Mouse (Mus musculus): ENCODE measurements around the gene Dgkd. TPM values are rescaled to one million over a fixed set of nuclear protein-coding genes. Genes with fewer than 3 reads are reported as not detected.

Gene Dgkd
- total and polyA plus RNA-seq, 3 experiments = 29.5 to 135 (median 39.5) TPM

DNA sequence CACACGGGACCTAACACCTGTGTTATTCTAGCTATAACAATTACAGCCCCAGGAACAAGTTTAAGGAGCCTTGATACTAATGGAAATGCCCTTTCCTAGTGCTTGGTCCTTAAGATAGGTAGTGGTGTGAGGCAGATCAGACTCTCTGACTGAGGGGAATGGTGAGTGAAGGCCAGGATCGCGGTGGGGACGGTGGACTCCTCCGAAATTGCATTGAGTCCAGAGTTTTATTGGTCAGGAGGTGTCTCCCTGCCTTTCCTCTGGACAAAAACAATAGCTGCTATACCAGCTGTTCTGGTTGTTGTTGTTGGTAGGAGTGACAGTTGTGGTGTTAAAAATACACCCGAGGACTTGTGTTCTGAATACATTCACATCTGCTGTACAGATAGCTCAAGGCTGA lies 1.3 kb downstream of the Dgkd start:
- H3K27ac ChIP-seq (ENCODE audit: control insufficient read depth, low read depth, low read length) = no peak overlapping the region
- H3K4me1 ChIP-seq (ENCODE audit: control insufficient read depth in 1 of 2, insufficient read depth in 2 of 2, low read length in 2 of 2) = peaks cover 16 to 23% of the 10 kb centered on the region in 2 experiments
- H3K4me3 ChIP-seq (ENCODE audit: control insufficient read depth in 1 of 2, insufficient read depth in 1 of 2, low read depth in 2 of 2, low read length in 2 of 2) = peak overlapping the region; percentile 81 to 100

DNA sequence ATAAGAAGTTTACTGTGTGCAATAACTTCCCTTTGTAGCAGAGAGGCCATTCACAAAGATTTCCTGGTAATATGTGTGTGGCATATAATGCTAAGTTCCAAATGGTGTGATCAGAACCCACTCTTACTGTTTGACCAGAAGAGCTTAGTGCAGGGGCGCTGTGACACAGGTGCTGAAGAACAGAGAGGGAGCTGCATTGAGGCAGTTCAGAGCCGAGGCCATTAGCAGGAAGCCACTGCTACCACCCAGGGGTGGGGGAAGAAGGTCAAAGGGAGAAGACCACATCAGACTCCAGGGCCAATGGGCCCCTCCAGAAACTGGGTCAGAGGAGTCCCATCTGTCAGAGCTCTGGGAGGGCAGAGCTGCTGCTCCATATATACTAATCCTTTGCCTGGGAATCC lies 1.8 kb downstream of the Dgkd start:
- Histone ChIP-seq H3K9ac (ENCODE audit: control insufficient read depth, low read depth, low read length, poor library complexity, severe bottlenecking) (peak overlapping the region; percentile 98), H3K27ac (ENCODE audit: control insufficient read depth, low read depth, low read length) (no peak overlapping the region), H3K79me2 (ENCODE audit: control insufficient read depth, insufficient read depth, low read length, poor library complexity) (peaks cover 53% of the 10 kb centered on the region), H3K4me3 (ENCODE audit: control insufficient read depth in 1 of 2, insufficient read depth in 1 of 2, low read depth in 2 of 2, low read length in 2 of 2) (peak overlapping the region; percentile 81 to 100), H3K27me3 (ENCODE audit: control insufficient read depth in 1 of 2, insufficient read depth in 2 of 2, low read length in 2 of 2) (no peaks in the 10 kb centered on the region), H3K36me3 (ENCODE audit: control insufficient read depth in 1 of 2, insufficient read depth in 2 of 2, low read length in 2 of 2) (peaks cover 0 to 17% of the 10 kb centered on the region in 2 experiments; a peak in 2 of 4 replicates), H3K9me3 (replicated peaks; ENCODE audit: insufficient read depth, low read length) (no peaks in the 10 kb centered on the region), H3K4me1 (ENCODE audit: control insufficient read depth in 1 of 2, insufficient read depth in 2 of 2, low read length in 2 of 2) (peaks cover 12 to 20% of the 10 kb centered on the region in 2 experiments)
- DNase-seq (ENCODE audit: low read depth, low spot score) = peak; percentile 58
- TF ChIP-seq ZC3H11A (IDR thresholded peaks at IDR 0.05; ENCODE audit: low read depth, low read length) (no peak), SMC3 (IDR thresholded peaks at IDR 0.05; ENCODE audit: low read depth, low read length) (no peak), UBTF (IDR thresholded peaks at IDR 0.05; ENCODE audit: borderline replicate concordance, insufficient read depth, low read depth, low read length) (no peak), CTCF (IDR thresholded peaks at IDR 0.05 in 2 of 3, conservative IDR thresholded peaks at IDR 0.05 in 1 of 3; ENCODE audit: control insufficient read depth in 1 of 3, insufficient read depth in 1 of 3, low read depth in 2 of 3, low read length in 3 of 3, poor library complexity in 1 of 3, severe bottlenecking in 1 of 3) (no peak; a peak in 1 of 6 replicates), POLR2AphosphoS5 (IDR thresholded peaks at IDR 0.05; ENCODE audit: borderline replicate concordance, low read depth, low read length) (no peak), MXI1 (IDR thresholded peaks at IDR 0.05; ENCODE audit: low read depth, low read length) (no peak), CHD1 (IDR thresholded peaks at IDR 0.05; ENCODE audit: low read depth, low read length) (no peak), SIN3A (IDR thresholded peaks at IDR 0.05; ENCODE audit: low read length) (no peak)

More for the DNA sequence above, 1.3 kb downstream of the Dgkd start:
- peaks cover 0 to 21% of the 10 kb centered on the region in 2 experiments; a peak in 2 of 4 replicates for H3K36me3 ChIP-seq (ENCODE audit: control insufficient read depth in 1 of 2, insufficient read depth in 2 of 2, low read length in 2 of 2)
- DNase-seq (ENCODE audit: low read depth, low spot score) = peak; percentile 50
- H3K27me3 ChIP-seq (ENCODE audit: control insufficient read depth in 1 of 2, insufficient read depth in 2 of 2, low read length in 2 of 2) = no peaks in the 10 kb centered on the region
- peak overlapping the region; percentile 98 for H3K9ac ChIP-seq (ENCODE audit: control insufficient read depth, low read depth, low read length, poor library complexity, severe bottlenecking)
- no peaks in the 10 kb centered on the region for H3K9me3 ChIP-seq (replicated peaks; ENCODE audit: insufficient read depth, low read length)
- TF ChIP-seq TBP (IDR thresholded peaks at IDR 0.05; ENCODE audit: low read depth, low read length) = no peak
- 0 out of 2 replicates have a peak, but pooled peaks have one; percentile 2 for TF ChIP-seq MXI1 (IDR thresholded peaks at IDR 0.05; ENCODE audit: low read depth, low read length)
- peaks cover 52% of the 10 kb centered on the region for H3K79me2 ChIP-seq (ENCODE audit: control insufficient read depth, insufficient read depth, low read length, poor library complexity)

DNA sequence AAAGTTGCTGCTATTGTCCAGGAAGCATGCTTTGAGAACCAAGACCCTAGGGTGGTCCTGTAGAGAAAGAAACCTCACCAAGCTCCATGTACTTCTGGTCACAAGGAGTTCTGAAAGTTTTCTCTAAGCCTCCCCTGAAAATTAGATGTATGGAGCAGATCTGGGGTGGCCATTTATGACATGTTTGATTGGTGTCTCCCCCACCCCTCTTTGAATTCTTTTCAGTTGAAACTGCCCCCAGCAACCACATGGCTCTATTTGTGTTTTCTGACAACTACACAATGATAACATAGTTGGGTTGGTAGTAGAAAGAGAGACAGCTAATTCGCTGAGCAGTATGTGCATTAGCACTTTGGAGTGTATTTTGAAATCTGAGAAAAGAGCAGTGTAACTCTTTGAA lies 2.4 kb downstream of the Dgkd start:
- peaks cover 10 to 20% of the 10 kb centered on the region in 2 experiments for H3K4me1 ChIP-seq (ENCODE audit: control insufficient read depth in 1 of 2, insufficient read depth in 2 of 2, low read length in 2 of 2)

More for the DNA sequence above, 2.4 kb downstream of the Dgkd start:
- TF ChIP-seq ZMIZ1 (IDR thresholded peaks at IDR 0.05; ENCODE audit: low read depth, low read length) (no peak), UBTF (IDR thresholded peaks at IDR 0.05; ENCODE audit: borderline replicate concordance, insufficient read depth, low read depth, low read length) (no peak), E2F4 (IDR thresholded peaks at IDR 0.05; ENCODE audit: borderline replicate concordance, low read depth, low read length) (no peak), NELFE (IDR thresholded peaks at IDR 0.05; ENCODE audit: low read depth, low read length) (no peak), EP300 (IDR thresholded peaks at IDR 0.05; ENCODE audit: low read depth in 1 of 2, low read length in 2 of 2) (no peak), MAX (IDR thresholded peaks at IDR 0.05; ENCODE audit: low read length) (no peak)
- Histone ChIP-seq H3K36me3 (ENCODE audit: control insufficient read depth in 1 of 2, insufficient read depth in 2 of 2, low read length in 2 of 2) (peaks cover 0 to 17% of the 10 kb centered on the region in 2 experiments; a peak in 2 of 4 replicates), H3K27me3 (ENCODE audit: control insufficient read depth in 1 of 2, insufficient read depth in 2 of 2, low read length in 2 of 2) (no peaks in the 10 kb centered on the region), H3K9me3 (replicated peaks; ENCODE audit: insufficient read depth, low read length) (no peaks in the 10 kb centered on the region), H3K27ac (ENCODE audit: control insufficient read depth, low read depth, low read length) (no peak overlapping the region), H3K4me3 (ENCODE audit: control insufficient read depth in 1 of 2, insufficient read depth in 1 of 2, low read depth in 2 of 2, low read length in 2 of 2) (no peak overlapping the region), H3K79me2 (ENCODE audit: control insufficient read depth, insufficient read depth, low read length, poor library complexity) (peaks cover 56% of the 10 kb centered on the region), H3K9ac (ENCODE audit: control insufficient read depth, low read depth, low read length, poor library complexity, severe bottlenecking) (no peak overlapping the region)
- no peak for DNase-seq (ENCODE audit: low read depth, low spot score)

Measured in MEL (cell line).